Mouse (Mus musculus): ENCODE measurements around the gene Mphosph6. TPM values are rescaled to one million over a fixed set of nuclear protein-coding genes. Genes with fewer than 3 reads are reported as not detected.
A peak's percentile ranks its signal among the peaks of the same experiment; 100 is the strongest.

Gene Mphosph6
- polyA plus RNA-seq (2012; ENCODE audit: insufficient read depth, low replicate concordance) = 3.2 and 10.7 TPM in 2 replicates

DNA sequence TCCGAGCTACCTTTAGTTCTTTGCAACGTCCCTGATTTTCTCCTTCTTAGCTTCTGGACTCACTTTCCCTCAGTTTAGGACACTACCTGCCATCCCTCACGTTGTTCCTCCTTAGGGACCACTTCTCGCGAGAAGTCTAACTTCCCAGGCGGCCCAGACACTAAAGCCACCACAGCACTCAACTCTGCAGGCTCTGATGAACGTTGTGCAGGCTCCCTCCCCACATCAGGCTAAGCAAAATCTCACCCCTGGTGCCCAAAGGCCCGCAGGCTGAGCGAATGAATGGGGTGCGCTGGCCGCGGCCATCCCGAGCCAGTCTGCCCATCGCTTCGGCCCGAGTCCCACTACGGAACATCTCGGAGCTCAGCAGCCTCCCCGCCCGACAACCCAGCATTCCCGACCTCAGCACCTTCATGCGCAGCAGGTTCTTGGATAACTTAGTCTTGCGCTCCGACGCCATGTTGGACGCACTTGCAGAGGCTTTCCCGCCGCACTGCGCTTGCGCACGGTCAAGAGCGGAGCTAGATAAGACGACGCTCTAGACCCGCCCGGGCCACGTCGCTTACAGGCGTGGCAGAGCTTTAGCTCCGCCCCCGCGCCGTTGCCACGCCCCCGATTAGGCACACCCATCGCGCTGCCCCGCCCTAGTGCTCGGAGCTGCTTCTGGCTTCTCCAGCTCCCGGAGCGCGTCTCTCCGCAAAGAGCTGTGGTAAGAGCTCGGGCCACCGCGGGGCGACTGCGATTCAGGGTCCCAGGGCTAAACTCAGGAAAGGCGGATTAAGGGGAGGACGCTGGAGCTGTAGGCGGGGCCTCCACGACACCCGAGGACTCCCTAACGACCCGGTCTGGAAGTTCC, at the start of gene Mphosph6:
Mphosph6 (minus strand) TSS at position 501 of the 856 bp plus-strand sequence.
- H3K36me3 ChIP-seq (replicated peaks; ENCODE audit: low read length) = peaks cover 31% of the 10 kb centered on the region
- H3K4me3 ChIP-seq (replicated peaks) = peak within 1 kb of the TSS; percentile 100
- H3K4me1 ChIP-seq = peaks cover 31% of the 10 kb centered on the region
- H3K27me3 ChIP-seq (replicated peaks) = peaks cover 18% of the 10 kb centered on the region
- 0 out of 2 replicates have a peak, but pooled peaks cover 2% of the 10 kb centered on the region for H3K9me3 ChIP-seq
- TF ChIP-seq FLI1 (IDR thresholded peaks at IDR 0.05; ENCODE audit: low read length) (no peak), GATA1 (IDR thresholded peaks at IDR 0.05; ENCODE audit: borderline replicate concordance, low read length) (peak; percentile 94)

DNA sequence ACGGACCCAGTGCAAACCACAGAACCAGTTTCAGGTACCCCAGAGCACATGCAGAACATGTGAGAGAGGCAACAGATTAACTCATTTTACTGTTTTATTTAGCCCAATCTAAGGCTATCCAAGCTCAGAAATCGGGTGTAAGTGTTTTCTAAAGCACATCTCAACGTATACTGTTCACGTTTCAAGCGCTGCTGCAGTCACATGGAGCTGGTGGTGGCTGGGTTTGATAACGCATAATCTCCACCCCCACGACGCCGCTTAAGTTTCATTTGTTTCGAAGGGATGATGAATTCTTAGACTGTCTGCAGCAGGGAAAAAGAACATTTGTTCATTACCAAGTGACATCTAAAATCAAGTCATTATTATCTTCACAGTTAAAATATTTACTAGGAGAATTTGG, 48.7 kb upstream of the Mphosph6 start:
- Histone ChIP-seq H3K4me3 (replicated peaks) (no peak overlapping the region), H3K27me3 (replicated peaks) (peaks cover 1% of the 10 kb centered on the region), H3K4me1 (no peaks in the 10 kb centered on the region), H3K36me3 (replicated peaks; ENCODE audit: low read length) (no peaks in the 10 kb centered on the region), H3K9me3 (peaks cover 11% of the 10 kb centered on the region; the same call in 1 of the 2 replicates)
- no peak for TF ChIP-seq FLI1 (IDR thresholded peaks at IDR 0.05; ENCODE audit: low read length)
- no peak for TF ChIP-seq GATA1 (IDR thresholded peaks at IDR 0.05; ENCODE audit: borderline replicate concordance, low read length)

DNA sequence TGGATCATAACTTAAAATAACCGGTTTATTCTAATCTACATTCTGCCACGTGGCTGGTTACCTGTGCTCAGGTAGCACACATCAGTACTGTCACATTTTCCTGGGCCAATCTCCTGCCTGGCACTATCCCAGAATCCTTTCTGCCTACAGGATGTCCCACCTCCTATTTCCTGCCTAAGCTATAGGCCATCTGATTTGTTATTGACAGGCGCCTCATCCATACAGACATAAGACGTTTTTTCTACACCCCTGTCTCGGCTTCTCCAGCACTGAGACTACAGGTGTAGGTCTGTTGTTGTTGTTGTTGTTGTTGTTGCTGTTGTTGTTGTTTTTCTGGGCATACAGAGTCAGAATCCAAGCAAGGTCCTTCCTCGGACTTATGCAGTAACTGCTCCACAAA, 46.1 kb upstream of the Mphosph6 start:
- Histone ChIP-seq H3K27me3 (replicated peaks) (no peaks in the 10 kb centered on the region), H3K4me1 (no peaks in the 10 kb centered on the region), H3K36me3 (replicated peaks; ENCODE audit: low read length) (no peaks in the 10 kb centered on the region), H3K4me3 (replicated peaks) (no peak overlapping the region), H3K9me3 (peaks cover 15% of the 10 kb centered on the region)
- no peak for TF ChIP-seq FLI1 (IDR thresholded peaks at IDR 0.05; ENCODE audit: low read length)

DNA sequence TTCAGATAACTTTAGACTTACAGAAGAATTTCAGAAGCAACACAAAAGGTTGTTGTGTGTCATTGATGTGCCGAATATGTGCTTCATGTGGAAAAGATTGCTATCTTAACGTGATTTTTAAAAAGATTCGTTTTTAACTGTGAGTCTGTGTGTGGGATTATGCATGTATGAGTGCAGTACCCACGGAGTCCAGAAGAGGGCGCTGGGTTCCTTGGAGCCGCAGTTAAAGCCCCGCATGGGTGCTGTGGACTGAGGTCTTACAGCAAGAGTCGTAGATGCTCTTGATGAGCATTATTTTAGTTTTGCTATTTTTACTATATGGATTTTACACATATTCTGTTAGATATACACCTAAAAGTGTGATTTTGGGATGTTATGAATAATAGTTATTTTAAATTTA, 42.0 kb upstream of the Mphosph6 start:
- TF ChIP-seq GATA1 (IDR thresholded peaks at IDR 0.05; ENCODE audit: borderline replicate concordance, low read length) (no peak), FLI1 (IDR thresholded peaks at IDR 0.05; ENCODE audit: low read length) (no peak)

DNA sequence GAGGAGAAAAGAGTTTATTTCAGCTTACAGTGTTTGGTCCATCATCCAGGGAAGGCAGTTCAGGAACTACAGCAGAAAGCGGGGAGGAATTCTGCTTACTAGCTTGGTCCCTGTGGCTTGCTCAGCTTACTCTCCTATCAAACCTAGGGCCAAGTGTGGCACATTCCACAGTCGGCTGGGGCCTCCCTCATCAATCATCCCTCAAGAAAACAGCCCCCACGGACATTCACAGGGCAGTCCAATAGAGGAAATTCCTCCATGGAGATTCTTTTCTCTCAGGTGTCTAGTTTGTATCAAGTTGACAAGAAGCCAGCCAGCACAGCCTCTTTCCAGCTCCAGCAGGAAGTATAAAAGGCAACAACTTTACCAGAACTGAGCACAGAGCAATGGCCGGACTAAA, 11.8 kb upstream of the Mphosph6 start:
- no peak for TF ChIP-seq GATA1 (IDR thresholded peaks at IDR 0.05; ENCODE audit: borderline replicate concordance, low read length)
- TF ChIP-seq FLI1 (IDR thresholded peaks at IDR 0.05; ENCODE audit: low read length) = no peak
- no peaks in the 10 kb centered on the region for H3K36me3 ChIP-seq (replicated peaks; ENCODE audit: low read length)
- peaks cover 10% of the 10 kb centered on the region for H3K27me3 ChIP-seq (replicated peaks)
- H3K9me3 ChIP-seq = no peaks in the 10 kb centered on the region
- H3K4me3 ChIP-seq (replicated peaks) = no peak overlapping the region
- H3K4me1 ChIP-seq = no peaks in the 10 kb centered on the region

More for the DNA sequence above, 42.0 kb upstream of the Mphosph6 start:
- peaks cover 30% of the 10 kb centered on the region for H3K9me3 ChIP-seq
- no peaks in the 10 kb centered on the region for H3K4me1 ChIP-seq
- no peaks in the 10 kb centered on the region for H3K27me3 ChIP-seq (replicated peaks)
- H3K36me3 ChIP-seq (replicated peaks; ENCODE audit: low read length) = no peaks in the 10 kb centered on the region
- no peak overlapping the region for H3K4me3 ChIP-seq (replicated peaks)

DNA sequence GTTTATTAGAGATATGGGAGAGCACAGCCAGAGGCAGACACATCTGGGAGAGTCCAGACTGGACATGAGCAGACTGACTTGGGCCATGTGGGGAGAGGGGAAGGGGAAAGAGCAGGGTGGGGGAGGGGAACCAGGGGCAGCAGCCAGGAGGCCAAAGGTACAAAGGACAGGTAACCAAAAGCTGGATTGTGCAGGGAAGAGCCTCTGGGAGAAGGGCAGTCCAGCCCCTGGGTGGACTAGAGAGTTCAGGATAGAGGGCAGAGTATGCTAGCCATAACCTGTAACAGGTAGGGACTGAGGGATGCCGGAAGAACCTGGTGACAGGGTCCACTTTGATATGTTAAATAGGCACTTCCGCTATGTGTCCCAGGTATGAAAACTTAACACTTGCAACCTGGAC, 8.9 kb upstream of the Mphosph6 start:
- Histone ChIP-seq H3K36me3 (replicated peaks; ENCODE audit: low read length) (no peaks in the 10 kb centered on the region), H3K4me3 (replicated peaks) (no peak overlapping the region), H3K27me3 (replicated peaks) (peaks cover 21% of the 10 kb centered on the region), H3K4me1 (no peaks in the 10 kb centered on the region), H3K9me3 (0 out of 2 replicates have a peak, but pooled peaks cover 3% of the 10 kb centered on the region)
- TF ChIP-seq FLI1 (IDR thresholded peaks at IDR 0.05; ENCODE audit: low read length) (no peak), GATA1 (IDR thresholded peaks at IDR 0.05; ENCODE audit: borderline replicate concordance, low read length) (no peak)

DNA sequence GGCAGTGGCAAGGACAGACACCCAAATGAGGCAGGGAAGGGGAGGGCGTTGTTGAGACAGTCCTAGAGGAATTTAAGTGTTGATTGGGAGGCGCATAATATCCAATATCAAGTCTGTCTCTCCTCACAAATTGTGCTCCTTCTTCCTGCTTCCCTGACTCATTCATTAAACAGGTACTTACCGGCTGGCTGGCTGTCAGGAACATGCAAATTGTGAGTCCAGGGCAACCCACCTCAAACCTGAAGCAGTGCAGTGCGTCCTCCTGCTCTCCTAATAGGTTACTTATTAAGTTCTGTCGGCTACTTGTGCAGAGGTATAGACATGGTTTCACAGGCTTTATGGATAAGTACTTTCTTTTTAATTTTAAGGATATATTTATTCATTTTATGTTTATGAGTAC, 3.7 kb upstream of the Mphosph6 start:
- H3K9me3 ChIP-seq = 0 out of 2 replicates have a peak, but pooled peaks cover 3% of the 10 kb centered on the region
- no peak overlapping the region for H3K4me3 ChIP-seq (replicated peaks)
- no peaks in the 10 kb centered on the region for H3K36me3 ChIP-seq (replicated peaks; ENCODE audit: low read length)
- H3K27me3 ChIP-seq (replicated peaks) = peaks cover 24% of the 10 kb centered on the region
- H3K4me1 ChIP-seq = peaks cover 18% of the 10 kb centered on the region
- TF ChIP-seq FLI1 (IDR thresholded peaks at IDR 0.05; ENCODE audit: low read length) (no peak), GATA1 (IDR thresholded peaks at IDR 0.05; ENCODE audit: borderline replicate concordance, low read length) (no peak)

DNA sequence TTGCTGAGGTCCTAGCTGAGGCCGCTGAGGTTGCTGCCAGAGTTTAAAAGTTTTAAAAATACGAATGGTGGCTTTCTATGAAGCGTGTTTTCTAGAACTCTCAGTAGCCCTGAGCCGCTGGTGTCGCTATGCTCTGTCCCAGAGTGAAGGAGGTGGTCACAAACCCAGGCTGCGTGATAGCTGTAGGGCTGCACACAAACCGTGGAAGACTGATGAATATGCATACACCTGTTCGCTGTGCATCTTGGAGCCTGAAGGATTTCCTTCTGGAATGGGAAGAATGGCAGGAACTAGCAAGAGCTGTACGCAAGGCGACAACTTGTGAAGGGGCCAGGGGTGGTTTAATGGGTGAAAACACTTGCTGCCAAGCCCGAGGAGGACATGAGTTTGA, 551 bp upstream of the Mphosph6 start:
- TF ChIP-seq GATA1 (IDR thresholded peaks at IDR 0.05; ENCODE audit: borderline replicate concordance, low read length) = no peak
- no peak for TF ChIP-seq FLI1 (IDR thresholded peaks at IDR 0.05; ENCODE audit: low read length)
- Histone ChIP-seq H3K27me3 (replicated peaks) (peaks cover 20% of the 10 kb centered on the region), H3K4me1 (peaks cover 31% of the 10 kb centered on the region), H3K4me3 (replicated peaks) (peak overlapping the region; percentile 100), H3K9me3 (0 out of 2 replicates have a peak, but pooled peaks cover 3% of the 10 kb centered on the region), H3K36me3 (replicated peaks; ENCODE audit: low read length) (peaks cover 24% of the 10 kb centered on the region)

DNA sequence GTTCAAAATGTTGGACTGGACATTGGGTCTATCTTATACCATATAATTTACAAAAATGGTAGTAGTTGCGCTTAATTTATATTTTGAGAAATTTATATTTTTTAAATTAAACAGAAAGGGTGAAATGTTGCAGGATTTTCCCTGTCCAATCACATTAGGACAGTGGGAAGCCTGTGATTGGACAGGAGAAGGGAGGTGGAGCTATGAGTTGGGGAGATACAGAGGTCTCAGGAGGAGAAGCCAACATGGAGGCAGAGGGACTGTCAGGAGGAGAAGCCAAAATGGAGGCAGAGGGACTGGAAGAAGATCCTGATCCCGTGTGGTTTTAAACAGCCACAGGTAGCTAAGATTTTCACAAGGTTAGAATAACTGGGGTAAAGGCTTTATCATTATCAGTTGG, 3.7 kb downstream of the Mphosph6 start:
- Histone ChIP-seq H3K4me3 (replicated peaks) (no peak overlapping the region), H3K27me3 (replicated peaks) (no peaks in the 10 kb centered on the region), H3K4me1 (peaks cover 31% of the 10 kb centered on the region), H3K36me3 (replicated peaks; ENCODE audit: low read length) (peaks cover 67% of the 10 kb centered on the region), H3K9me3 (no peaks in the 10 kb centered on the region)
- TF ChIP-seq FLI1 (IDR thresholded peaks at IDR 0.05; ENCODE audit: low read length) (no peak), GATA1 (IDR thresholded peaks at IDR 0.05; ENCODE audit: borderline replicate concordance, low read length) (no peak)

DNA sequence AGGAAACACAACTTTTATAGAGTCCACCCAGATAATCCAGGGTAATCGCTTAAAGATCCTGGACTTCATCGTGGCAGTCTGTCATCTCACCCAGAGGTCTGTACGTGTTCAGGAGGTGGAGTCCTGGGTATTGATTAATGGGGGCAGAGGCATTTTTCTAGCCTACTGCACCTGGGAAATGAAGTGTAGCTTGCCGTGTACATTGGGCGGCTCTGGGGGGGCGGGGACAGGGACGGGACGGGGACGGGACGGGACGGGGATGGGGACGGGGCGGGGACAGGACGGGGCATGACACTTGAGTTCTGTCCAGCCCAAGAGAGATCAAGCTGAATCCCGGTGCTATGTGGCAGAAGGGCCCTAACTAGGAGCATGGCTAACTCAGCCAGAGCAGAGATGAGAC, 5.3 kb downstream of the Mphosph6 start:
- Histone ChIP-seq H3K4me1 (peaks cover 23% of the 10 kb centered on the region), H3K36me3 (replicated peaks; ENCODE audit: low read length) (peaks cover 83% of the 10 kb centered on the region), H3K27me3 (replicated peaks) (no peaks in the 10 kb centered on the region), H3K4me3 (replicated peaks) (no peak overlapping the region), H3K9me3 (no peaks in the 10 kb centered on the region)
- TF ChIP-seq GATA1 (IDR thresholded peaks at IDR 0.05; ENCODE audit: borderline replicate concordance, low read length) = no peak
- no peak for TF ChIP-seq FLI1 (IDR thresholded peaks at IDR 0.05; ENCODE audit: low read length)
